Mouse (Mus musculus): Measurements from ENCODE around the gene Celsr2.

The Celsr2 gene

DNA sequence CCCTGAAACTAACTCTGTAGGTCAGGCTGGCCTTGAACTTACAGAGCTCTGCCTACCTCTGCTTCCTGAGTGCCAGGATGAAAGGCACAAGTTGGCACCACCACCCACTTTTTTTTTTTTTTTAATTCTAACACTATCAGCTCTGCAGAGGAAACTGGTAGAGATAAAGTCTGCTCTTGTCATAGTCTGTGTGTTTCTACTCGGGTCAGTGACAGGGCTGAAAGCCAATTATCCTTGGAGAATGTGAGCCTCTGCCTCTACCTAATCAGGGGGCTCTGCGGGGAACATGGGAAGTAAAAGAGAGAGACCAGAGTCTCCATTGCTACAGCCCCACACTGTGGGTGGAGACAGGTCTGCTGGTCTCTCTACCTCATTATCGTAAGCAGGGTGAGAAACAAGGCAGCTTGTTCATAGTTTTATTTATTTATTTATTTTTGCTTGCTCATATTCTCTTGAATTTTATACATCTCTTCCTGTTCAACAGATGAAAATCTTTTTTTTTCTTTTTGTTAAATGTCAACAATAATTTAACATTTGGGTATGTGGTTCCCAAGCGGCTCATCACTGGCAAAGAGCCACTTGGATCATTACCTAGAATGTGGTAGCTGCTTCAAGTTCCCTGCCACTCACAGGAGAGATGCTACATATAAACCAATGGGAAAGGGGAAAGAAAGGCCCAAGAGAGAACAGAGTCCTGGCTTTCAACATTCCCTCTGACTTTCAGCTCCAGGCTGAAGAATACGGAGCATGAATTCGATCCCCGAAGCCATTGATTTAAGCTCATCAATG lies 36.3 kb downstream of the Celsr2 start:
- DNase-seq, result no peak

DNA sequence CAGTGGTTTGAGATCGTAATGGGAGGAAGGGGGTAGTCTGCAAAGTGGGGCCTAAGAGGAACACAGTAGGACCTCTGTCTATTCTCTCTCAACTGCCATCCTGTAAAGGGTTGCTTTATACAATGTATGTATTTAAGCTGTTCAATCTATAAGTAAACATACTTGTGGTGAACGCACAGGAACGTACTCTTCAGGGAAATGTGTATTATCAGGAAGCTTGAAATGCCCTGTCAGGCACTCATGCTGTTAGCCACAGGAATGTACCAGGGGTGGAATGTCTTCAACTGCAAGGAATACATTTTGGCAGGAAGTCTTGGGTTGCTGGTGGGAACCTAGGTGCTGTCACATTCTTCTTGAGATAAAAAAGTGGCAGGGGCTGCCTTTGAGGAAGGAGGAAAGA lies 42.7 kb downstream of the Celsr2 start:
- no peak for DNase-seq

DNA sequence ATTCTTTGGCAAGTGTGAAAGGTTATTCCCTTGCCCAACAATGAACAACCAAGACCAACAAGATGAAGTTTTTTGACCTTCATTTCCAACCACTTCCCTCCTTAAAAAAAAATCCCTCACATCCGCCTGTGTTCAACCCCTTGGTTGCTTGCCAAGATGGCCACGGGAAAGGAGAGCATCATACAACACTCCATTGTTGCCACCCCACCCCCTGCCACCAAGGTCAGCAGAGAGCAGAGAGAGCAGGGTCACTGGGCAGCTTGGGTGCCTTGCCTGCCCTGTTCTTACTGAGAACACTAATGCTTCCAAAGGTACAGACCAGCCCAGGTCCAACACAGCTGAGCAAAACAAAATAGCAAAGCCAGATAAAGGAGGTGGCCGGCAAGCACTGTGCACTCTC lies 43.1 kb downstream of the Celsr2 start:
- no peak for DNase-seq

DNA sequence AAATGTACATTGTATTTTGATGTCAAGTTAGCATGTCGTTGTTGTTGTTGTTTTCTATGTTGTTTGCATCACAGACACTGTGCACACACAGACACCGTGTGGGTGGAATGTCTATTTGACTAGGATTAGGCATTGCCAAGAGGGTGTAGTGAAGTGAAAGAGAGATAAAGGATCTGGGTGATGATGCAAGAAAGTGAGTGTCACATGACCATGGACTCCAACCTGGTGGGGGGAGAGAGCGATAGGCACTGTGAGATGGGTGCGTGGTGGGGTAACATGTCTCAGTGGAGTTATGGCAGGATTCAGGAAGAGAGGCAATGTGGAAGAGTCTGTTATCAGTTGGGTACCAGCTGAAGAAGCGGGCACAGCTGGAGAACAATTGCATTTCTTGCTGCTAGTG lies 46.6 kb downstream of the Celsr2 start:
- no peak for DNase-seq

DNA sequence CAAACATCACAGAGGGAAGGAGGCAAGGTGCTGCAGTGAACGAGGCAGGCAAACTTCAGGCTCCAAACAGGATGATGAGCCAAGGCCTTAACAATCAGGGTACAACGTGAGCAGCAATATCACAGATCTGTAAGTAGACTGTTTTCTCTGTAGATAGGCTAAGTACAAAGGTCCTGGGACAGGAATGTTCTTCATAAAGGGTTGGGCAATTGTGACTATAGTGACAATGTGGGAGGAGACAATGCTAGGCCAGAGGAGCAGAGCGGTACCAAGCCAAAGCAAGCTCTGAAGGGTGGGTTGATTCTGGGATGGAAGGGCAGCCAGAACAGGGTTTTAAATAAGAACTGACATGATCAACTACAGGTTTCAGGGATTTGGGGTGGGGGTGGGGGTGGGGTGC lies 47.5 kb downstream of the Celsr2 start:
- no peak for DNase-seq

DNA sequence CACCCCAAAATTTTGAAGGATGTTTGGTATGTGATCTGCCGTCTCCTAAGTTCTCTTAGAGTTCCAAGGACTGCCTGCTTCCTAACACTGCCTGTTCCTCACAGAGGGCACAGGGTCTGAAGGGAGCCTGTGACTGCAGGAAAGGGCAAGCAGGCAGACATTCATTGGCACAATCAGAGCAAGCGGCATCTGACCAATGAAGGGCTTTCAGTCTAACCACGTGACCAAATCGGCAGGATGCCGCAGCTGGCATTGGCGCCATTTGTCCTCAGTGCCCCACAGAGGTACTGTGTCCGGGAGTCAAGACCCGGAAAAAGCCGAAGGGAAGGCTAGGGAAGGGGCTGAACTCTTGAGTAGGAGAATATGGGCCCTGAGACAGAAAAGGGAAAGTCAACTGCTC lies 48.2 kb downstream of the Celsr2 start:
- no peak for DNase-seq

DNA sequence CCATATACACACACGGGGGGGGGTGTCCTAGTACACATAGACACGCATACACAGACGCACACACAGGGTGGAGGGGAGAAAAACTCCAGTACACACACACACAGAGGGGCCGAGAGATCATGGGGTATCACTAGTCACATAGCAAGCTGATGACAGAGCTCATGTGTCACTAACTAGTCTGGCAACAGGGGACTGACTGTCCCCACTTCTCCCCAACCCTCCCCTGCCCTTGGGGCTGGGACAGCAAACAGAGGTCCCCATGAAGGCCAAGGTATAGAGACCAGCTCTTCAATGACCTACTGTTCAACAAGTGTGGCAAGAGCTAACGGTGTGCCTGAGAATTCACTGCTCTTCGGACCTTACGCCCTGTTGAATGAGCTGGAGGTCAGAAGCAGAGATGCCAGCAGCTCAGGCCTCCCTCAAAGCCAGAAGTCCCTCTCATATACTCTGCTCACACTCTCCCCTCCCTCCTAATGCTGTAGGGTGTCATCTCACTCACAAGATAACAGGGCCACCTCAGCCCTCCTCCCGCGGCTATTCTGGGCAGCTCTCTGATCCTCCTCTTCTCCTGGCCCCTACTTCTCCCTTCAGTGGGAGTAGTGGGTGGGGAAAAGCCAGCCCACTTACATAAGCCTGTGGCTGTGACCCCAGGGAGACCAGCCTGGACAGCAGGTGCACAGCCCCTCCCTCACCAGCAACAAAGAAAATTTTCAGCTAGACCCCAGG lies 50.9 kb downstream of the Celsr2 start, which contains the start of gene Mybphl:
TSS of gene Mybphl (plus strand) at position 642 of the 726 bp plus-strand sequence.
- no peak for DNase-seq

DNA sequence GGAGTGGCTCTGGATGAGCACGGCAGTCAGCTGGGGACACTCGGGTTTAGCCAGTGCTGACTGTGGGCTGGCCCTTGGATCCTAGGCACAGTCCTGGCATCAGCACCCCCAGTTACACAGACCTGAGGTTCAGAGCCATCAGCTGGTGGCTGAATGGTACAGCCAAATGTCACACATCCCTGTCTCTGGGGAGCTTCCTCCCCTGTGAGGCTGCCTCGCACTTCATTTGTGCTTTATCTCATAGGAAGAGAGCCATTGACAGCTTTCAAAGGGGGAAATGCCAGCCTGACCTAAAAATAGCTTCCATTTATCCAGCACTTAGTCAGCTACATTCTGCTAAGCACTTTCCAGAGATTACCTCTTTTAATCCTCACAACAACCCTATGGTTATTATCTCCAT lies 51.7 kb downstream of the Celsr2 start:
- DNase-seq, result no peak

DNA sequence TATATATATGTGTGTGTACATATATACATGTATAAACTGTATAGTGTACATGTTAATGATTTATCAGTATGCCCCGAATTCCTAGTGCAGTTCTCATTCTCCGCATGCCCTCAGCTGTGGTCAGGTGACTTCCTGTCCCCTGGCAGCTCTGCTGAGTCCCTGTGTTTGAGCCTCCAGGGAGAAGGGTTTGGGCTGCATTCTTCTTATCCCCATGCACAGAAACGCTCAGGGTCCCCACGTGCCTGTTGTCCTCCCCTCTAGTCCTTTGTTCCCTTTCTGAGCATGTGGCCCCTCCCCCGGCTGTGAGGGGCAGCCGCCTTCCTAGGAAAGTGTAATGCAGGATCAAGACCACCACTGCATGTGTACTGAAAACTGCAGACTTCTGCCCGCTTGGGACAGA lies 54.5 kb downstream of the Celsr2 start:
- no peak for DNase-seq

DNA sequence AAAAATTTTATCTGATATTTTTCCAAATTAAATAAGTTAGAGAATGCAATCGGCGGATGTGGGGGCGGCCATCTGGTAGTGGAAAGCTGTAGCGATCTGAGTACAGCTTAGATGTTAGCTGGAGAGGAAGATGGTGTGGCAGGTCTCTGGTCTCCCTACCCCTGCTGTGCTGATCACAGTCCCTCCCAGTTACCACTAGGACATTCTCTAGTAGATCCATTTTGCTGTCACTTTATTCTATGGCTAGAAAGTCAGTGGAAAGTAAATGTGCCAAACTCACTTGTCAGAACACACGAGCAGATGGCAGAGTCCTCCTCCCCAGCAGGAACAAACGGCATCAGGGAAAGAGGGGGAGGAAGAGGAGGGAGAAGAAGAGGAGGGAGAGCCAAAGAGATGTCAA lies 56.9 kb downstream of the Celsr2 start:
- peak; percentile 67 for DNase-seq

DNA sequence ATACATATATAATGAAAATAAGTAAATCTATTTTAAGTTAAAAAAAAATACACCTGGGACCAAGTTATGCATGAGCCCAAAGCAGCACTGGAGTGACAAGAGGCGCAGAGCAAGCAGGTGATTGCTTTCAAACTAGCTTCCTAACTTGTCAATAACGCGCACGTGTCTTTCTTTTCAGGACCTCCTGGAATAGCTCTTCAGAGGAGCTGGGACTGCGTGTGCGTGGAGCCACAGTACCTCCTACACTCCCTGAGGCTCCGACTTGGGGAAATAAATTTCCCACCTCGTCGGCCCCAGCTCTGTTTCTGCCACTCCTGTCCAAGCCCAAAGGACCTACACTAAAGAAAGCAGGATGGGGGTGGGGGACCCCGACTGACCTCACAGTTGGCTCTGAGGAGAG lies 58.3 kb downstream of the Celsr2 start:
- DNase-seq, result no peak

DNA sequence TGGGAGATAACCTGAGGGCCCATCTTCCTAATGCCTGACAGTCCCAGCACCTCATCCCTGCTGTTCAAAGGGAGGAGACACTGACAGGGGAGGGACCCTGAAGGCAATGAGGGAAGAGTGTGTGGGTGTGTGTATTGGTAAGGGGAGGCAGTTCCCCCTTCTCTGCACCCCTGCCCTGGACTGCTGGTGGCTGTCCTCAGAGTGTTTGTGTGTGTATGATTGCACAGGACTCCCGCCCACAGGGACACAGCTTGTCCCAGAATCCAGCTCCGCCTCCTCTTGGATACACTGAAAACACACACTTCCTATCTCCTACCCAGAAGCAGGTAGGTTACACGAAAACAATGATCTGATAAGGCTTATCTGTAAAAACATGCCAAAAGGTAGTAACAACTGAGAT lies 60.1 kb downstream of the Celsr2 start:
- no peak for DNase-seq

DNA sequence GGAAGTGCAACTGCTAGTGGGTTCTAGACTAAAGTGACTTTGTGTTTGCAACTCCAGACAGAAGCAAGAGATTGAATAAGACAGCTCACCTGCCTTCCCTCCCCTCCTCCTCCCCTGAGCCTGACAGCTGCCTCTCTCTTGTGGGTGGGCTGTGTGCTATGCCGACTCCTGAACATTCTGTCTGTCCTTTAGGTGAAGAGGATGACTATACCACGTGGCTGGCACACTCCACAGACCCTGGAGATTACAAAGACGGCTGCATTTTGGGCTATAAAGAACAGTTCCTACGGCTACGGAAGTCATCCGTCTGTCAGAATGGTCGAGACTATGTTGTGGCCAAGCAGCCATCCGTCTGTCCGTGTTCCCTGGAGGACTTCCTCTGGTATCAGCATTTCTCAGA lies 67.0 kb downstream of the Celsr2 start:
- no peak for DNase-seq

DNA sequence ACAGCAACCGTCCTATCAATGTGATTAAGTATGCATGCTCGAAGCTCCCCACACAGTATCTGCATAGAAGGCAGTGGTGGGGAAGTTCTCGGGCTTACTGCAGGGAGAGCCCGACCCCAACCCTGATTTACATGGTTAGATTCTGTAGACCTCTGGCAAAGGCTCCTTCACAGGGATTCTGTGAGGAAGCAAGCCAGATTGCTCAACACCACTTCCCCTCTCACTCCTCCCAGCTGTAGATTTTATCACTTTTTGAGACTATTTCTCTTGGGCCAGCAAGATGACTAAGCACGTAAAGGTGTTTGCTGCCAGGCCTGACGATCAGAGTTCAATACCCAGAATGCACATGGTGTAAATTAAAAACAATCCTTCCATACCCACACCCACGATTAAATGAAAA lies 69.5 kb downstream of the Celsr2 start:
- DNase-seq, result no peak

DNA sequence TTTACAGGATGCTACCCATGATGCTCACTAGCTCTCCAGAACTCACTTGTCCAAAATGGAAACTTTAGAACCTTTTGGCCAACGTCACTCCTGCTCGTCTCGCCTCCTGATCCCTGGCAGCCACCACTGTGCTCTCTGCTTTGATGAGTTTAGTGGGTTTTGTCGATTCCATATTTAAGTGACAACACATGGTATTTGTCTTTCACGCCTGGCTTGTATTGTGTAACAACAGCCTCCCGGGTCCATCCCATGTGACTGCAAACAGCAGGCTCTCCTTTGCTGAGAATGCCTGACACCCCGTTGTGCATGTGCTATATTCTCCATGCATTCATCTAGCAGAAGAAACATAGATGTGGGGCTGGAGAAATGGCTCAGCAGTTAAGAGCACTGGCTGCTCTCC lies 73.2 kb downstream of the Celsr2 start:
- DNase-seq, result no peak

DNA sequence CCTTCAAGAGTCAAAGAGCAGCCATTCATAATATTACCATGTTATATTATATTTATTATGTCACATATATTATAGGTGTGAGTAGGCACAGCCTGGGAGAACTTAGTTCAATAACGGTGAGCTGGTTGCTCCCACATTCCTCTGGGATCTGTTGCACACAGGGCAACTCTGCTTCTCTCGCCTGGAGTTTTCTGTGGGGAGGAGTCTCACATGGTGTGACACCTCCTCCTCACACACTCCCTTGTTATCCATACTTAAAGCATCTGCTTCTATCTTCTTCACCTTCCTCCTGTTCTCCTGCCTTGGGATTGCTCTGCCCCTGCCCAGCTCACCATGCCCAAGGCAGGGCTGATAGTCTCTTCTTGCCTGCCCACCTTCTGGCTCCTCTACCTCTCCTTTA lies 74.3 kb downstream of the Celsr2 start:
- DNase-seq, result no peak

Measured in right cerebral cortex, postnatal 25 days (tissue).